Mouse (Mus musculus) brain, embryonic 14.5 days (tissue): ENCODE data around the gene Chmp5.

Source experiments
- CTCF ChIP-seq: fragments of 200-500 bp; IDR thresholded peaks from 2 replicates; pipeline ENCODE4 v1.5.1; 2012; ENCODE audit warnings: inconsistent platforms, mild to moderate bottlenecking, moderate library complexity, borderline replicate concordance; ENCODE audit not compliant: insufficient read depth, insufficient read length; ENCODE audit errors: extremely low read depth
- POLR2A ChIP-seq: fragments of 200-500 bp; IDR thresholded peaks from 2 replicates; pipeline ENCODE4 v1.6.1; 2012; ENCODE audit warnings: mild to moderate bottlenecking, inconsistent platforms, borderline replicate concordance; ENCODE audit not compliant: poor library complexity, insufficient read depth, insufficient read length, severe bottlenecking; ENCODE audit errors: extremely low read depth

- TF ChIP-seq CTCF (no peak), POLR2A (no peak)
These were observed 35.5 kb downstream of the Chmp5 start for GRCm38 (mm10) chr4:40983686-40984085.
